17 mouse cellular contexts compared by ENCODE assay signal in the genomic region with DNA sequence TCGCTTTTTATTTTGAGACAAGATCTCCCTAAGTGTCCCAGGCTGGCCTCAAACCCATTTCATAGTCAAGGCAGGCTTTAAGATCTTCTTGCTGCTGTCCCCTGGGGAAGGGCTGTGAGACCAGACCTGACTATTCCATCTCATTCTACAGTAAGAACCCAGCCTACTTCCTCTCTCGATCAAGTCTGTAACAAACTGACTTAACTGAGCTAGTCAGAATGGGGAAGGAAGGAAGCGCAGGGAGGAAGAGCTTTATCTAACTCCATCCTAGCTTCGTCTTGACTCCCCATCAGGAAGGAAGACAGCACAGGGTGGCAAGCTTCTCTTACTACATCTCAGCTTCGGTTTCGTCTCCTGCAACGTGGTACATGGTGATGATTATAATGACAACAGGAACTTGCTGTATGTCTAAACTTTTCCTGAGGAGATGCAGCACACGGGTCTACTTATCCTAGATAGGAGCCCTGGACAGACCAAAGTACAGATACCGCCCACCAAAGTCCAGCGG. TPM values are rescaled to one million over a fixed set of nuclear protein-coding genes. Genes with fewer than 3 reads are reported as not detected.
DNase-seq lines count a peak whose midpoint lies in the region; ATAC-seq lines count a peak whose summit lies in the region.
"Had no signal": no experiment of that assay in that cellular context is flagged by ENCODE, and none has a peak within 500 bp of the region (broad histone marks: within the 10 kb centered on the region; RNA-seq: fewer than 3 reads in every experiment).

No protein-coding gene starts in this region.

- H3K36me3 ChIP-seq in heart, embryonic 12.5 days, result no peaks in the 10 kb centered on the region
- H3K36me3 ChIP-seq in kidney, embryonic 16.5 days (ENCODE audit: insufficient read depth, low read length), result no peaks in the 10 kb centered on the region
- H3K36me3 ChIP-seq: embryonic facial prominence, embryonic 12.5 days; hindbrain, embryonic 10.5 days; kidney, embryonic 15.5 days had no signal

- no peak overlapping the region for H3K4me2 ChIP-seq in heart, embryonic 12.5 days
- no peak overlapping the region for H3K4me2 ChIP-seq in kidney, embryonic 16.5 days (replicated peaks; ENCODE audit: low read depth, low read length)
- H3K4me2 ChIP-seq: embryonic facial prominence, embryonic 12.5 days; forebrain, embryonic 13.5 days; kidney, embryonic 15.5 days had no signal

- H3K4me3 ChIP-seq in heart, embryonic 12.5 days, result no peak overlapping the region
- no peak overlapping the region for H3K4me3 ChIP-seq in kidney, embryonic 16.5 days (ENCODE audit: low read length)
- H3K4me3 ChIP-seq: embryonic facial prominence, embryonic 12.5 days; forebrain, embryonic 13.5 days; hindbrain, embryonic 10.5 days; kidney, embryonic 15.5 days had no signal

- peak; percentile 30 to 60 for DNase-seq in heart, adult 9 months (ENCODE audit: low spot score in 2 of 2)
- DNase-seq in 416B (ENCODE audit: low read depth), result peak; percentile 85
- DNase-seq in induced T-regulatory cell, adult 2 months (ENCODE audit: low read depth), result peak; percentile 18
- DNase-seq in T-cell, adult 2 months (ENCODE audit: low spot score), result no peak
- no peak for DNase-seq in adrenal gland, adult 2 months
- DNase-seq: adrenal gland, postnatal 14 days; cerebellum, adult 8-10 months; gastrocnemius, postnatal 25 days; lung, adult 2 months had no signal

- peaks cover 8% of the 10 kb centered on the region; the same call in 1 of the 2 replicates for H3K4me1 ChIP-seq in heart, embryonic 12.5 days (replicated peaks)
- H3K4me1 ChIP-seq in kidney, embryonic 16.5 days (ENCODE audit: insufficient read depth, low read length), result peaks cover 12% of the 10 kb centered on the region

- no peaks in the 10 kb centered on the region for H3K9me3 ChIP-seq in heart, embryonic 12.5 days (replicated peaks)
- no peaks in the 10 kb centered on the region for H3K9me3 ChIP-seq in kidney, embryonic 16.5 days (ENCODE audit: low read length)
- H3K9me3 ChIP-seq: embryonic facial prominence, embryonic 12.5 days; forebrain, embryonic 13.5 days; hindbrain, embryonic 10.5 days; kidney, embryonic 15.5 days had no signal

- 61% methylated on average over 10 of the region's 10 CpGs for WGBS in heart, embryonic 12.5 days
- 77% methylated on average over 10 of the region's 10 CpGs for WGBS in kidney, embryonic 16.5 days

- peaks cover 21% of the 10 kb centered on the region; the same call in 1 of the 2 replicates for H3K27me3 ChIP-seq in heart, embryonic 12.5 days (replicated peaks)
- no peaks in the 10 kb centered on the region for H3K27me3 ChIP-seq in kidney, embryonic 16.5 days (ENCODE audit: insufficient read depth, low read length)
- H3K27me3 ChIP-seq: embryonic facial prominence, embryonic 12.5 days; forebrain, embryonic 13.5 days; kidney, embryonic 15.5 days had no signal

- no peak for ATAC-seq in heart, embryonic 12.5 days (ENCODE audit: insufficient number of reproducible peaks, low FRiP score)
- peak; percentile 68 for ATAC-seq in monocyte, adult 5-6 weeks (replicated peaks; ENCODE audit: insufficient number of reproducible peaks, low FRiP score, low TSS enrichment, poor library complexity, severe bottlenecking)
- ATAC-seq in kidney, embryonic 16.5 days (ENCODE audit: low FRiP score, low TSS enrichment), result no peak
- ATAC-seq: forebrain, embryonic 13.5 days; midbrain, embryonic 16.5 days had no signal

- H3K9ac ChIP-seq in heart, embryonic 12.5 days, result no peak overlapping the region
- H3K9ac ChIP-seq in kidney, embryonic 16.5 days (replicated peaks; ENCODE audit: low read length), result no peak overlapping the region
- H3K9ac ChIP-seq: embryonic facial prominence, embryonic 12.5 days; forebrain, embryonic 13.5 days; kidney, embryonic 15.5 days had no signal

- no peak overlapping the region for H3K27ac ChIP-seq in heart, embryonic 12.5 days (ENCODE audit: poor library complexity, severe bottlenecking)
- H3K27ac ChIP-seq in kidney, embryonic 16.5 days (ENCODE audit: low read length), result no peak overlapping the region
- H3K27ac ChIP-seq: embryonic facial prominence, embryonic 12.5 days; forebrain, embryonic 13.5 days; hindbrain, embryonic 10.5 days; kidney, embryonic 15.5 days had no signal

RNA-seq across cellular contexts. Expression of gene Slc25a28, which starts 4.8 kb away (rescaled TPM):
- 11.1 and 12.6 TPM in 2 replicates for polyA plus RNA-seq in heart, embryonic 12.5 days (2016; fragmentation: Nextera tagmentation; extraction: Ambion mirVana)
- 68.7 to 103 TPM (median 101 TPM) in 3 replicates for total RNA-seq in monocyte, adult 5-6 weeks (2017)
- polyA plus RNA-seq in kidney, embryonic 16.5 days (2015; fragmentation: Nextera tagmentation; extraction: Ambion mirVana), result 15.5 and 15.7 TPM in 2 replicates
- 10 to 100 TPM; 62.3 to 73.1 TPM for total RNA-seq in adrenal gland, adult 2 months (2021)
- 93.6 and 111 TPM in 2 replicates for polyA plus RNA-seq in adrenal gland, adult 2 months (2012; rRNA removed)

RNA-seq across cellular contexts. Expression of gene Entpd7, which starts 9.9 kb away (rescaled TPM):
- 6.6 and 8.0 TPM in 2 replicates for polyA plus RNA-seq in heart, embryonic 12.5 days (2016; fragmentation: Nextera tagmentation; extraction: Ambion mirVana)
- total RNA-seq in monocyte, adult 5-6 weeks (2017), result 1.5 to 10.0 TPM (median 6.4 TPM) in 3 replicates
- polyA plus RNA-seq in kidney, embryonic 16.5 days (2015; fragmentation: Nextera tagmentation; extraction: Ambion mirVana), result 12.9 and 15.0 TPM in 2 replicates
- total RNA-seq in adrenal gland, adult 2 months (2021), result 10 to 100 TPM; 16.3 to 20.0 TPM
- polyA plus RNA-seq in adrenal gland, adult 2 months (2012; rRNA removed), result 3.6 and 4.0 TPM in 2 replicates

Comparison
In these comparisons a context has a peak if more than half of its experiments do, and no peak if none do; other contexts are left out.
1. DNase-seq: peak in heart, adult 9 months (2 of 2), 416B (single experiment) and induced T-regulatory cell, adult 2 months (single experiment); none in T-cell, adult 2 months (single experiment) and adrenal gland, adult 2 months (single experiment).